ENCODE assay signal across 8 mouse cellular contexts in the genomic region with DNA sequence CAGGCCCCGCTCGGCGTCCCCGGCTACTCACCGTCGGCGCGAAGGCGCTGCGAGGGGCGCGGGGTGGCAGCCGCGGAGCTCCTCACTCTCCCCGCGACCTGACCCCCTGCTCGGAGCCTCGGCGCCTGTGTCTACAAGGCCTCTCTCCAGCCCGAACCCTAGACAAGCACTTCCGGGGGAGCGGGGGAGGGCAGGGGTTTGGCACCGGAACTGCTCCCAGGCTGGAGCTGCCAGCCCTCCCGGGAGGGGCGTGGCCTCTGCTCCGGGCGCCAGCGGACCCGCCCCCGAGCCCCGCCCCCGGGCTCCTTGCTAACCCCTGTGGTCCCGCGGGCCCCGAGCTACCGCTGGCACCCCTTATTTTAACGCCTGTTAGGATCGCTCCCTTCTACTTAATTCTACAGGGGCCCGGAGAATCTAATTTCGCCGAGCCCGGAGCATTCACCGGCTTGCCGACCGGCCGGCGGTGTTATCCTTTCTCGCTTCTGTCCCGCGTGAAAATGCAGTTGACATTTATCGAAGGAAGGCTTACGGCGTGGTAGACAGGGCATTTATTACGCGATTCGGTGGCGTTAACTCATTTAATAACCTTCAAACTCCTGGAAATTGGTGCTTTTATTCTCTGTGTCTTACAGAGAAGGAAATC. TPM values are rescaled to one million over a fixed set of nuclear protein-coding genes. Genes with fewer than 3 reads are reported as not detected.
A peak's percentile ranks its signal among the peaks of the same experiment; 100 is the strongest.
DNase-seq lines count a peak whose midpoint lies in the region; ATAC-seq and TF ChIP-seq lines count a peak whose summit lies in the region.

A gene (minus strand): TSS at position 174 of the 643 bp plus-strand sequence.

- peak within 1 kb of the TSS; percentile 77 to 83 for H3K4me3 ChIP-seq in MEL (ENCODE audit: control insufficient read depth in 1 of 2, insufficient read depth in 1 of 2, low read depth in 2 of 2, low read length in 2 of 2)
- peak within 1 kb of the TSS; percentile 84 for H3K4me3 ChIP-seq in cerebellum, adult 2 months (replicated peaks; ENCODE audit: insufficient read depth, low read depth, low read length)
- H3K4me3 ChIP-seq in lung, embryonic 16.5 days (ENCODE audit: low read length) = peak within 1 kb of the TSS; percentile 97

- peak within 1 kb of the TSS; percentile 64 for H3K27ac ChIP-seq in MEL (ENCODE audit: control insufficient read depth, low read depth, low read length)
- peak within 1 kb of the TSS; percentile 41; the same call in 1 of the 2 replicates for H3K27ac ChIP-seq in cerebellum, adult 2 months (ENCODE audit: insufficient read depth, low read length)
- H3K27ac ChIP-seq in lung, embryonic 16.5 days (ENCODE audit: low read length) = peak within 1 kb of the TSS; percentile 89

- H3K4me2 ChIP-seq in lung, embryonic 16.5 days (ENCODE audit: low read depth, low read length) = peak within 1 kb of the TSS; percentile 72

- TF ChIP-seq POLR2A in MEL (IDR thresholded peaks at IDR 0.05; ENCODE audit: control insufficient read depth in 1 of 2, insufficient read depth in 1 of 2, low read depth in 1 of 2, low read length in 2 of 2, poor library complexity in 1 of 2) = peak; percentile 80 to 87
- TF ChIP-seq POLR2A in cerebellum, adult 2 months (IDR thresholded peaks at IDR 0.05; ENCODE audit: borderline replicate concordance, insufficient read depth, low read length) = peak; percentile 84

- H3K36me3 ChIP-seq in MEL (ENCODE audit: control insufficient read depth in 1 of 2, insufficient read depth in 2 of 2, low read length in 2 of 2) = peaks cover 0 to 30% of the 10 kb centered on the region in 2 experiments; a peak in 2 of 4 replicates
- H3K36me3 ChIP-seq in lung, embryonic 16.5 days (ENCODE audit: control insufficient read depth, insufficient read depth, low read length) = no peaks in the 10 kb centered on the region

- ATAC-seq in hematopoietic stem cell, adult 5-6 weeks (replicated peaks in 1 of 2; ENCODE audit: insufficient read depth in 1 of 2, low FRiP score in 2 of 2, low TSS enrichment in 1 of 2, low read depth in 1 of 2, poor library complexity in 2 of 2, severe bottlenecking in 2 of 2) = peak; percentile 78 to 85
- peak; percentile 96 for ATAC-seq in lung, embryonic 16.5 days (ENCODE audit: low read depth)

- H3K9me3 ChIP-seq in MEL (replicated peaks; ENCODE audit: insufficient read depth, low read length) = no peaks in the 10 kb centered on the region
- H3K9me3 ChIP-seq in lung, embryonic 16.5 days (ENCODE audit: control insufficient read depth, low read length) = no peaks in the 10 kb centered on the region

- H3K4me1 ChIP-seq in MEL (ENCODE audit: control insufficient read depth in 1 of 2, insufficient read depth in 2 of 2, low read length in 2 of 2) = peaks cover 9 to 28% of the 10 kb centered on the region in 2 experiments
- no peaks in the 10 kb centered on the region; the same call in 1 of the 2 replicates for H3K4me1 ChIP-seq in cerebellum, adult 2 months (ENCODE audit: control insufficient read depth, insufficient read depth, low read length)
- H3K4me1 ChIP-seq in lung, embryonic 16.5 days (replicated peaks; ENCODE audit: control insufficient read depth, insufficient read depth, low read length) = peaks cover 44% of the 10 kb centered on the region

- TF ChIP-seq RAD21 in MEL (IDR thresholded peaks at IDR 0.05; ENCODE audit: low read depth, low read length) = no peak

- peak within 1 kb of the TSS; percentile 92 for H3K9ac ChIP-seq in MEL (ENCODE audit: control insufficient read depth, low read depth, low read length, poor library complexity, severe bottlenecking)
- H3K9ac ChIP-seq in lung, embryonic 16.5 days (ENCODE audit: low read length) = peak within 1 kb of the TSS; percentile 92

- DNase-seq in MEL (ENCODE audit: low read depth, low spot score) = peak; percentile 96
- DNase-seq in cerebellum, adult 2 months = peak; percentile 94 to 95
- DNase-seq in forelimb bud, embryonic 11.5 days (ENCODE audit: low read depth, low spot score) = peak; percentile 91
- DNase-seq in layer of hippocampus, adult 9-10 months (ENCODE audit: low spot score) = peak; percentile 60
- DNase-seq in ovary, postnatal 10 days (ENCODE audit: low spot score) = peak; percentile 90
- DNase-seq in thymus, postnatal 10 days (ENCODE audit: low spot score in 2 of 2) = peak; percentile 97 to 98

- H3K27me3 ChIP-seq in MEL (ENCODE audit: control insufficient read depth in 1 of 2, insufficient read depth in 2 of 2, low read length in 2 of 2) = no peaks in the 10 kb centered on the region
- H3K27me3 ChIP-seq in cerebellum, adult 2 months (ENCODE audit: control insufficient read depth, insufficient read depth, low read length) = no peaks in the 10 kb centered on the region
- H3K27me3 ChIP-seq in lung, embryonic 16.5 days (ENCODE audit: control insufficient read depth, insufficient read depth, low read depth, low read length) = no peaks in the 10 kb centered on the region

- peaks cover 36% of the 10 kb centered on the region for H3K79me2 ChIP-seq in MEL (ENCODE audit: control insufficient read depth, insufficient read depth, low read length, poor library complexity)

- no peak for TF ChIP-seq CTCF in MEL (IDR thresholded peaks at IDR 0.05 in 2 of 3, conservative IDR thresholded peaks at IDR 0.05 in 1 of 3; ENCODE audit: control insufficient read depth in 1 of 3, insufficient read depth in 1 of 3, low read depth in 2 of 3, low read length in 3 of 3, poor library complexity in 1 of 3, severe bottlenecking in 1 of 3)
- no peak for TF ChIP-seq CTCF in cerebellum, adult 2 months (IDR thresholded peaks at IDR 0.05; ENCODE audit: borderline replicate concordance, insufficient read depth, low read depth, low read length)

- no peak; a peak in 1 of 4 replicates for TF ChIP-seq EP300 in MEL (IDR thresholded peaks at IDR 0.05; ENCODE audit: low read depth in 1 of 2, low read length in 2 of 2)

- under 1% methylated on average over 57 of the region's 57 CpGs for WGBS in cerebellum, adult 2 months
- WGBS in lung, embryonic 16.5 days = under 1% methylated on average over 50 of the region's 57 CpGs

TF ChIP-seq in MEL, 35 proteins besides CTCF, POLR2A, EP300 and RAD21:
- TF ChIP-seq ETS1 (IDR thresholded peaks at IDR 0.05; ENCODE audit: low read depth, low read length) (peak; percentile 48; the same call in 1 of the 2 replicates), ZC3H11A (IDR thresholded peaks at IDR 0.05; ENCODE audit: low read depth, low read length) (no peak), ZMIZ1 (IDR thresholded peaks at IDR 0.05; ENCODE audit: low read depth, low read length) (peak; percentile 64; the same call in 1 of the 2 replicates), CHD1 (IDR thresholded peaks at IDR 0.05; ENCODE audit: low read depth, low read length) (no peak), CHD2 (IDR thresholded peaks at IDR 0.05; ENCODE audit: low read length) (peak; percentile 71), SIN3A (IDR thresholded peaks at IDR 0.05; ENCODE audit: low read length) (peak; percentile 78), MAFK (IDR thresholded peaks at IDR 0.05; ENCODE audit: borderline replicate concordance, low read depth, low read length) (no peak), MYB (IDR thresholded peaks at IDR 0.05; ENCODE audit: low read depth, low read length) (no peak), POLR2AphosphoS2 (IDR thresholded peaks at IDR 0.05; ENCODE audit: low read length) (peak; percentile 74; the same call in 1 of the 2 replicates), MAZ (IDR thresholded peaks at IDR 0.05; ENCODE audit: low read depth, low read length) (peak; percentile 99), BHLHE40 (IDR thresholded peaks at IDR 0.05; ENCODE audit: borderline replicate concordance, low read depth, low read length) (no peak), HCFC1 (IDR thresholded peaks at IDR 0.05; ENCODE audit: low read depth, low read length) (peak; percentile 93), NELFE (IDR thresholded peaks at IDR 0.05; ENCODE audit: low read depth, low read length) (peak; percentile 88), UBTF (IDR thresholded peaks at IDR 0.05; ENCODE audit: borderline replicate concordance, insufficient read depth, low read depth, low read length) (0 out of 2 replicates have a peak, but pooled peaks have one; percentile 87), MEF2A (IDR thresholded peaks at IDR 0.05; ENCODE audit: extremely low read depth, insufficient replicate concordance, low read depth, low read length, poor library complexity, severe bottlenecking) (no peak), ELF1 (IDR thresholded peaks at IDR 0.05; ENCODE audit: low read depth, low read length) (peak; percentile 71), MXI1 (IDR thresholded peaks at IDR 0.05; ENCODE audit: low read depth, low read length) (no peak; the same call in 1 of the 2 replicates)

RNA-seq across cellular contexts. Expression of the gene that starts here (rescaled TPM):
- 6.6 and 6.7 TPM in 2 replicates for total RNA-seq in MEL (2012; rRNA removed)
- 100 to 1,000 TPM in 1 of 2 experiments, 10 to 100 TPM in 1; 11.8 to 129 TPM for polyA plus RNA-seq in MEL (2012; ENCODE audit: insufficient read depth in 1 of 2, insufficient read length in 2 of 2, low read depth in 1 of 2, low replicate concordance in 2 of 2, missing spikeins in 1 of 2)
- polyA plus RNA-seq in cerebellum, adult 2 months (2012; rRNA removed) = 36.3 and 37.1 TPM in 2 replicates
- total RNA-seq in hematopoietic stem cell, adult 5-6 weeks (2017) = 12.1 and 25.3 TPM in 2 replicates
- 19.4 and 20.8 TPM in 2 replicates for polyA plus RNA-seq in lung, embryonic 16.5 days (2015; fragmentation: Nextera tagmentation; extraction: Ambion mirVana)

Comparison
In these comparisons a context has a peak if more than half of its experiments do, and no peak if none do; other contexts are left out.
1. Peak in every context shown above with its lines: DNase-seq, ATAC-seq, H3K4me3 ChIP-seq and H3K27ac ChIP-seq.